Mouse (Mus musculus) ovary, adult 10 weeks (tissue): ENCODE data around the gene Csf2rb. TPM values are rescaled to one million over a fixed set of nuclear protein-coding genes. Genes with fewer than 3 reads are reported as not detected.

Source experiments
- polyA plus RNA-seq: library from polyadenylated mRNA; stranded (reverse); fragments of 350-450 nt; fragmentation: Illumina TruSeq; extraction: RNeasy Lipid Tissue Mini Kit (QIAGEN cat#74804); gene quantifications from one replicate; pipeline ENCODE4 v1.2.3, GENCODE M21; 2014

Csf2rb gene
- 1.7 TPM for polyA plus RNA-seq

DNA sequence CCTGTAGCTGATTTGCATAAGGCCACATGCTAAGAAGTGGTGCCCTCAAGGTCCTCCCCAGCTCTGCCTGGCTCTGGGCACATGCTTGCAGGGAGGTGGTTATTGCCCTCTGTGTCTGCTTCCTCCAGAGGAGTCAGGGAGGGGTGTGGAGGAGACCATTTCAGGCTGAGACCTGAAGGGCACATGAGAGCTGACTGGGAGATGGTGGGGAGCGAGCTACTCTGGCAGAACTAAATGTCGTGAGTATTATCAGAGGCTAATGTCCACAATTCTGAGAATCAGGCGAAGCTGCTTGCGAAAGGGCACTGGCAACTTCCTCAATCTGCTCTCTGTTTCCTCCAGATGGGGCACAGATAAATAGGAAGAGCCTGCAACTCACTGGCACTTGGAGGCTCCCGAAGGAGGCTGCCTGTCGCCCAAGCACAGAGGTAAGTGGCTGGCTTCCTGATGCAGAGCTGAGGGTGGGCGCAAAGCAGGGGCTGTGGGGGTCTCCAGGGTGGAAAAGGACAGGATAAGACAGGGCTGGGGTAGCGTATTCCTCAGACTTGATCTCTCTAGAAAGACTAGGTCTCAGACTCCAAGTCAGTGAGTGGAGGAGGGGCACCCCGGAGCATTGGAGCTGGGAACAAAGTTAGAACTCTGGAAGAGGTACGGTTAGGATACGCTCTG, at the start of gene Csf2rb:
Csf2rb (plus strand) TSS at position 82 of the 669 bp plus-strand sequence.

GRCm38 (mm10) chr15:78305341-78305933, 20.1 kb upstream of the Csf2rb start, which contains the start of gene Csf2rb2:
Csf2rb2 (minus strand) TSS chr15:78305721.

DNA sequence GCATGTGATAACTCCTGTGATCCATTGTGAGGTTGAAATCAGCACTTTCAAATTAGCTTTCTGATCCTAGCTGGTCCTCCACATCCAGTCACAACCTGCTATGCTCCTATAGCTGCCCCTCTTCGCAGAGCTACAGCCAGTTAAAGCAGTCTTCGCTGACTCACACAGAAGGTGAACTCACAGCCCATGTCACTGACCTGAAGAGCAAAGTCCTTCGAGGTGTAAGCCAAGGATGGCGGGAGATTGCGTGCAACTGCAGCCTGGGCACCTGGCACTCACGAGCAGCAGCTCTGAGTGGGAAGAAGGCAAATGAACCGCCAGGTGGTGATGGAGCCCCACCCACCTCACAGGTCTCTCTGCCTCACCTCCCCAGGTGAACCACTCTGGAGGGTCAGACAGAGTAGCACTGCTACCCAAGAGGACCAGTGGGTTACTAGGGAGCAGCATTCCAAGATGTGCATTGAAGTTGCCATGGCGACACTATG, 70.0 kb downstream of the Csf2rb start, which contains the start of gene Tex33:
Tex33 (minus strand) TSS at position 435 of the 485 bp plus-strand sequence.

Other genes starting within 250 kb of the Csf2rb start
- not detected for gene Cacng2, start 205.7 kb upstream of the Csf2rb start, polyA plus RNA-seq
- gene Ift27, start 151.6 kb upstream of the Csf2rb start, polyA plus RNA-seq = 9.2 TPM
- not detected for gene Pvalb, start 119.4 kb upstream of the Csf2rb start, polyA plus RNA-seq
- not detected for gene Ncf4, start 81.0 kb upstream of the Csf2rb start, polyA plus RNA-seq
- 2.3 TPM for gene Csf2rb2, start 20.0 kb upstream of the Csf2rb start, polyA plus RNA-seq
- not detected for gene Tex33, start 70.2 kb downstream of the Csf2rb start, polyA plus RNA-seq
- gene Tst, start 80.2 kb downstream of the Csf2rb start, polyA plus RNA-seq = 1.4 TPM
- 1.5 TPM for gene Mpst, start 80.7 kb downstream of the Csf2rb start, polyA plus RNA-seq
- 3.5 TPM for gene Kctd17, start 102.8 kb downstream of the Csf2rb start, polyA plus RNA-seq
- not detected for gene Tmprss6, start 142.9 kb downstream of the Csf2rb start, polyA plus RNA-seq
- gene Il2rb, start 169.5 kb downstream of the Csf2rb start, polyA plus RNA-seq = 0.31 TPM
- gene C1qtnf6, start 205.7 kb downstream of the Csf2rb start, polyA plus RNA-seq = 24.5 TPM
- gene Sstr3, start 218.9 kb downstream of the Csf2rb start, polyA plus RNA-seq = 0.14 TPM
- gene Rac2, start 247.0 kb downstream of the Csf2rb start, polyA plus RNA-seq = 0.91 TPM